Mouse (Mus musculus) stomach, embryonic 16.5 days (tissue): Measurements from ENCODE around the gene Exoc3l2. TPM values are rescaled to one million over a fixed set of nuclear protein-coding genes. Genes with fewer than 3 reads are reported as not detected.

ENCODE experiments used
- ATAC-seq: fragments of 200-750 bp; cut with Nextera tagmentation; 2 replicates; pipeline ENCODE4 v1.8.0; 2017; ENCODE audit warnings: moderate number of reproducible peaks, moderate TSS enrichment; ENCODE audit not compliant: insufficient read depth, low FRiP score
- H3K27ac ChIP-seq: fragments of 300-500 bp; sonication (generic); 2 replicates; pipeline ENCODE4 v1.5.1; 2014; ENCODE audit warnings: low read length
- H3K27me3 ChIP-seq: fragments of 300-500 bp; sonication (generic); 2 replicates; pipeline ENCODE4 v1.6.1; 2014; ENCODE audit warnings: low read length, control low read depth, mixed read lengths; ENCODE audit not compliant: control insufficient read depth, insufficient read depth
- H3K36me3 ChIP-seq: fragments of 300-500 bp; sonication (generic); 2 replicates; pipeline ENCODE4 v1.6.1; 2014; ENCODE audit warnings: low read length; ENCODE audit not compliant: control insufficient read depth, insufficient read depth
- H3K4me1 ChIP-seq: fragments of 300-500 bp; sonication (generic); 2 replicates; pipeline ENCODE4 v1.6.1; 2014; ENCODE audit warnings: low read length, control low read depth, mixed read lengths; ENCODE audit not compliant: control insufficient read depth, insufficient read depth
- H3K4me2 ChIP-seq: fragments of 300-500 bp; sonication (generic); 2 replicates; pipeline ENCODE4 v1.6.1; 2014; ENCODE audit warnings: low read depth, low read length, mixed read lengths
- H3K4me3 ChIP-seq: fragments of 300-500 bp; sonication (generic); replicated peaks from 2 replicates; pipeline ENCODE4 v1.5.1; 2014; ENCODE audit warnings: mild to moderate bottlenecking, low read length
- H3K9ac ChIP-seq: fragments of 300-500 bp; sonication (generic); 2 replicates; pipeline ENCODE4 v1.6.1; 2014; ENCODE audit warnings: low read length
- H3K9me3 ChIP-seq: fragments of 300-500 bp; sonication (generic); replicated peaks from 2 replicates; pipeline ENCODE4 v1.6.1; 2016; ENCODE audit warnings: low read length, control low read depth; ENCODE audit not compliant: control insufficient read depth
- WGBS: fragments of 180-500 bp; shearing (Covaris S2); extraction: QIAGEN DNeasy Blood & Tissue Kit; methylation state at CpG from one replicate; pipeline ENCODE4 v1.1.7; 2014; 5-methylcytosine and 5-hydroxymethylcytosine counted together
- polyA plus RNA-seq: library from polyadenylated mRNA; unstranded; fragments of >200 nt; fragmentation: Nextera tagmentation; extraction: Ambion mirVana; gene quantifications from 2 replicates; pipeline ENCODE4 v1.2.1, GENCODE M21; 2015

The Exoc3l2 gene
- polyA plus RNA-seq, 1 experiment from 2014 or later, result 0.85 TPM

DNA sequence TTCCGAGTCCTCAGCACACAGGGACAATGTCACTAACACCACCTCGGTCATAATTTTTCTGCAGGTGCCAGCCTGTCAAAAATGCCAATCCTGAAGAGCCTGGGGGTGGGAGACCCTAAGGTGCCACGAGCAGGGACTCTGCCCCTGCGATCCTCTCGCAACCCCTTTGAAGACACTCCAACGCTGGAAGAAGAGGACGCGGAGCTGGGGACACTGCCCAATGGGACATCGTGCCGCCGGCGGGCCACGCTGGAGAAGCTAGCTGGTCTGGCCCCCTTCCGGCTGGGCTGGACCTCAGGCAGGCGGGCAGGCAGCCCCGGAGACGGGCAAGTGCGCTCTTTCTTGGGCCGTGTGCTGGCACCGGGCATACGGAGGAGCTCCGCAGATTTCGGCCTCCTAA is 6.3 kb downstream of the Exoc3l2 start:
- no peak overlapping the region for H3K4me3 ChIP-seq
- 27% methylated on average over 23 of the region's 23 CpGs for WGBS
- H3K27me3 ChIP-seq, result peaks cover 40% of the 10 kb centered on the region
- H3K36me3 ChIP-seq, result no peaks in the 10 kb centered on the region
- H3K9me3 ChIP-seq, result no peaks in the 10 kb centered on the region
- H3K27ac ChIP-seq, result no peak overlapping the region
- no peak overlapping the region for H3K4me2 ChIP-seq
- ATAC-seq, result no peak
- H3K9ac ChIP-seq, result no peak overlapping the region
- no peaks in the 10 kb centered on the region for H3K4me1 ChIP-seq

GRCm38 (mm10) chr7:19470308-19470707 is 7.2 kb downstream of the Exoc3l2 start:
- no peaks in the 10 kb centered on the region for H3K36me3 ChIP-seq
- no peaks in the 10 kb centered on the region for H3K4me1 ChIP-seq
- H3K4me2 ChIP-seq, result no peak overlapping the region
- peaks cover 47% of the 10 kb centered on the region for H3K27me3 ChIP-seq
- no peak overlapping the region for H3K9ac ChIP-seq
- no peak overlapping the region for H3K4me3 ChIP-seq
- H3K27ac ChIP-seq, result no peak overlapping the region
- 6% methylated on average over 14 of the region's 14 CpGs for WGBS
- ATAC-seq, result no peak
- H3K9me3 ChIP-seq, result no peaks in the 10 kb centered on the region

- Histone ChIP-seq H3K4me2 (no peak overlapping the region), H3K27ac (no peak overlapping the region), H3K4me3 (no peak overlapping the region), H3K9ac (no peak overlapping the region), H3K27me3 (peaks cover 47% of the 10 kb centered on the region), H3K36me3 (no peaks in the 10 kb centered on the region), H3K9me3 (no peaks in the 10 kb centered on the region), H3K4me1 (no peaks in the 10 kb centered on the region)
- ATAC-seq, result no peak
- 26% methylated on average over 4 of the region's 4 CpGs for WGBS
Measured at GRCm38 (mm10) chr7:19472403-19472802, 9.3 kb downstream of the Exoc3l2 start.

- peak overlapping the region; percentile 57 for H3K4me3 ChIP-seq
- H3K4me1 ChIP-seq, result no peaks in the 10 kb centered on the region
- peaks cover 47% of the 10 kb centered on the region for H3K27me3 ChIP-seq
Measured at GRCm38 (mm10) chr7:19473875-19474443, 10.8 kb downstream of the Exoc3l2 start.

GRCm38 (mm10) chr7:19477084-19477483 is 14.0 kb downstream of the Exoc3l2 start:
- WGBS, result 51% methylated on average over 2 of the region's 2 CpGs
- Histone ChIP-seq H3K27me3 (peaks cover 27% of the 10 kb centered on the region), H3K4me2 (no peak overlapping the region), H3K9ac (no peak overlapping the region), H3K4me3 (no peak overlapping the region), H3K27ac (no peak overlapping the region), H3K36me3 (no peaks in the 10 kb centered on the region), H3K4me1 (no peaks in the 10 kb centered on the region), H3K9me3 (no peaks in the 10 kb centered on the region)
- ATAC-seq, result no peak

More at GRCm38 (mm10) chr7:19473875-19474443, 10.8 kb downstream of the Exoc3l2 start:
- peak overlapping the region; percentile 94 for H3K4me2 ChIP-seq
- no peaks in the 10 kb centered on the region for H3K9me3 ChIP-seq
- WGBS, result under 1% methylated on average over 81 of the region's 89 CpGs
- no peaks in the 10 kb centered on the region for H3K36me3 ChIP-seq
- peak overlapping the region; percentile 82 for H3K9ac ChIP-seq
- ATAC-seq, result peak; percentile 90
- H3K27ac ChIP-seq, result peak overlapping the region; percentile 16; the same call in 1 of the 2 replicates

DNA sequence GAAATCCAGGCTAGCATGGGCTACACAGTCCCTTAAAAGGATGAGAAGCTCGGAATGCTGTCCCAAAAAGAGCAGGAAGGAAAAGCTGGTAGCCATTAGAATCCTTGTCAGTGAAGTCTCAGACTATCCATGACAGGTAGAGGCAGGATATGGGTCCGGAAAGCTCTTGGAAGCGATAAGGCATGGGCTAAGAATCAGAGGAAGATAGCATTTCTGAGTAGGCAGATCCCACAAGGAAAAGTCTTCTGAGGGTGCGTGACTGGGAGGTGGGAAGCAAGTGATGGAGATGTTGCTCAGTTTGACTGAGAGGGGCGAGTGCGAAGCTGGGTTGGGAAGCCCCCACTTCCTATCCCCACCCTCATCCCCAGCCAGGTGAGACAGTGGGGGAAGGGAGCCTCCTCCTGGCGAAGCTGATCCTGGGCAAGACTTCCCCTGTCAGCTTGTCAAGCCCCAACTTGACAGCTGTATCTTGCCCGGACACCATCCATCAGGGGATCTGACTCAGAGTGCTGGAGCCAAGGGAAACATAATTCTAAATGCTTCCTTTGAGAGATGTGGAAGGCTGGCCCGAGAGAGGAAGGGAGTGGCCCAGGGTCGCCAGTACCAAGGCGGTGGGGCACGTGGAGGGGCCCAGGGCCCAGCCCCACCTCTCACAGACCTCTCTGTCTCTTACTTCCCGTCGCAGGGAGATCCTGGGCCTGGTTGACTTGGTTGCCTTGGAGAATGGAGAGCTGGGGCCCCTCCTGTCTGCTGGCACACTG is 14.7 kb downstream of the Exoc3l2 start:
- H3K4me2 ChIP-seq, result no peak overlapping the region
- H3K27me3 ChIP-seq, result peaks cover 21% of the 10 kb centered on the region
- no peak overlapping the region for H3K9ac ChIP-seq
- no peaks in the 10 kb centered on the region for H3K9me3 ChIP-seq
- 22% methylated on average over 14 of the region's 14 CpGs for WGBS
- H3K4me1 ChIP-seq, result no peaks in the 10 kb centered on the region
- ATAC-seq, result no peak
- no peaks in the 10 kb centered on the region for H3K36me3 ChIP-seq
- 0 out of 2 replicates have a peak overlapping the region, but pooled peaks have one; percentile 17 for H3K27ac ChIP-seq
- no peak overlapping the region for H3K4me3 ChIP-seq

- no peak for ATAC-seq
- H3K4me2 ChIP-seq, result no peak overlapping the region
- H3K36me3 ChIP-seq, result no peaks in the 10 kb centered on the region
- no peak overlapping the region for H3K4me3 ChIP-seq
- peaks cover 12% of the 10 kb centered on the region for H3K27me3 ChIP-seq
- WGBS, result 78% methylated on average over 8 of the region's 8 CpGs
- no peaks in the 10 kb centered on the region for H3K4me1 ChIP-seq
- no peaks in the 10 kb centered on the region for H3K9me3 ChIP-seq
- no peak overlapping the region for H3K27ac ChIP-seq
- H3K9ac ChIP-seq, result no peak overlapping the region
Measured at GRCm38 (mm10) chr7:19483281-19483680, 20.1 kb downstream of the Exoc3l2 start.

DNA sequence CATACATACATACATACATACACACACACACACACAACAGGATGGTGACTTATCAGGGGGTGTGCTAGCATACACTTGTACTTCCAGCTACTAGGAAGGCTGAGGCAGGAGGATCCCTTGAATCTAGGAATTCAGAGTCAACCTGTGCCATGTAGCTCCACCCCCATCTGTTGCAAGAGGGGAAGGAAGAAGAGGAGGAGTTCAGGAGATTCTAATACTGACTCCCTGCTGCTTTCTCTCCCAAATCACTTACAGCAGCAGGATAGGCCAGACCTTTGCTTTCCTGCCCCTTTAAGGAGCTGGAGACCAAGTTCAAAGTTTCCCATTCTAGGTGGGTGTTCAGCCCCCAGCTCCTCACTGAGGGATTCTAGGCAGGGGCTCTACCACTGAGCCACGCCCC is 22.4 kb downstream of the Exoc3l2 start:
- H3K4me3 ChIP-seq, result no peak overlapping the region
- no peak overlapping the region for H3K9ac ChIP-seq
- peaks cover 5% of the 10 kb centered on the region; the same call in 1 of the 2 replicates for H3K4me1 ChIP-seq
- H3K27ac ChIP-seq, result no peak overlapping the region
- H3K27me3 ChIP-seq, result peaks cover 29% of the 10 kb centered on the region
- H3K36me3 ChIP-seq, result no peaks in the 10 kb centered on the region
- ATAC-seq, result no peak
- 83% methylated on average over 1 of the region's 1 CpGs for WGBS
- no peaks in the 10 kb centered on the region for H3K9me3 ChIP-seq
- H3K4me2 ChIP-seq, result no peak overlapping the region

- Histone ChIP-seq H3K36me3 (no peaks in the 10 kb centered on the region), H3K27ac (no peak overlapping the region), H3K4me2 (no peak overlapping the region), H3K9ac (no peak overlapping the region), H3K4me3 (no peak overlapping the region), H3K9me3 (no peaks in the 10 kb centered on the region), H3K27me3 (peaks cover 38% of the 10 kb centered on the region), H3K4me1 (peaks cover 5% of the 10 kb centered on the region; the same call in 1 of the 2 replicates)
- WGBS, result 83% methylated on average over 7 of the region's 7 CpGs
- no peak for ATAC-seq
Measured at GRCm38 (mm10) chr7:19486549-19486948, 23.4 kb downstream of the Exoc3l2 start.
